Mouse (Mus musculus) limb, embryonic 13.5 days (tissue): Measurements from ENCODE around the gene Cdkn2aipnl. TPM values are rescaled to one million over a fixed set of nuclear protein-coding genes. Genes with fewer than 3 reads are reported as not detected.

Experiments
- ATAC-seq: fragments of 200-750 bp; cut with Nextera tagmentation; 2 replicates; pipeline ENCODE4 v1.8.0; 2017; ENCODE audit warnings: low read depth, moderate number of reproducible peaks, moderate TSS enrichment; ENCODE audit not compliant: low FRiP score
- H3K27ac ChIP-seq: fragments of 300-500 bp; sonication (generic); 2 replicates; pipeline ENCODE4 v1.5.1; 2015; ENCODE audit warnings: inconsistent platforms, mild to moderate bottlenecking, moderate library complexity
- H3K27me3 ChIP-seq: fragments of 300-500 bp; sonication (generic); 2 replicates; pipeline ENCODE4 v1.6.1; 2015; ENCODE audit warnings: mild to moderate bottlenecking, inconsistent platforms
- H3K36me3 ChIP-seq: fragments of 300-500 bp; sonication (generic); 2 replicates; pipeline ENCODE4 v1.6.1; 2015; ENCODE audit warnings: inconsistent platforms, mild to moderate bottlenecking, moderate library complexity
- H3K4me1 ChIP-seq: fragments of 300-500 bp; sonication (generic); 2 replicates; pipeline ENCODE4 v1.6.1; 2015; ENCODE audit warnings: inconsistent platforms
- H3K4me2 ChIP-seq: fragments of 300-500 bp; sonication (generic); replicated peaks from 2 replicates; pipeline ENCODE4 v1.6.1; 2015; ENCODE audit warnings: inconsistent platforms, mild to moderate bottlenecking, moderate library complexity
- H3K4me3 ChIP-seq: fragments of 300-500 bp; sonication (generic); 2 replicates; pipeline ENCODE4 v1.5.1; 2015; ENCODE audit warnings: moderate library complexity, mild to moderate bottlenecking, inconsistent platforms
- H3K9ac ChIP-seq: fragments of 300-500 bp; sonication (generic); 2 replicates; pipeline ENCODE4 v1.6.1; 2015; ENCODE audit warnings: mild to moderate bottlenecking, inconsistent platforms
- H3K9me3 ChIP-seq: fragments of 300-500 bp; sonication (generic); 2 replicates; pipeline ENCODE4 v1.6.1; 2016; ENCODE audit warnings: inconsistent platforms
- WGBS: fragments of 180-500 bp; shearing (Covaris S2); methylation state at CpG from one replicate; pipeline ENCODE4 v1.1.7; 2015; 5-methylcytosine and 5-hydroxymethylcytosine counted together
- polyA plus RNA-seq: library from polyadenylated mRNA; unstranded; fragments of >200 nt; fragmentation: Nextera tagmentation; extraction: Ambion mirVana; gene quantifications from 2 replicates; pipeline ENCODE4 v1.2.1, GENCODE M21; 2015

Cdkn2aipnl gene
- polyA plus RNA-seq, 1 experiment from 2014 or later, result 109 TPM

DNA sequence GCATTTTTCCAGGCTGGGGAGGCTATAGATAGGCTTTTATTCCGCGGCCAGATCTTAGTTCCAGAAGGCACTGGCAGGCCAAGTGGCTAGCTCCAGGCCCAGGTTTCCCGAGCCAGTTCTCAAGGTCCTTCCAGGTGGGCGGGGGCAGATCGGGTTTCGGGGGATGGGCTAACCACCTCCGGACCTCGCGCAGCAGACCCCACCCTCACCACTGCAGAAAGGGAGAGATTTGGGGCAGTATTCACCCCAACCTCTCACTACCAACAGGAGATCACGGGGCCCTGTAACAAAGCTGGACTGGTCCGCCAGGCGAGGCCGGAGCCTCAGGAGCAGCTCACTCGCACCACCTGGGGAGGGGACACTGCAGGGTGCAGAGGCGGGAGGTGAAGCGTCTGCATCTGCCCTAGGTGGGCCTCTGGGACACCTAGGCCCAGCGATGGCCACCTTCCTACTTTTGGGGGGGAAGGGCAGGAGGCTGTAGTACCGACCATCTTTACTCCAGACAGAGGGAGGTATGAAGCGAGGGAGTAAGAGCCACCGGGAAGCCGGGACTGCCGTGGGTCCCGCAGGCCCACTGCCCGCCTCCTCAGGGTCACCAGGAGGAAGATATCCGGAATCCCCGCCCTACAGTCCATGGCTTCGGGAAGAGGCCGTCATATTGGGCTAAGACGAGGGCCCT, 32.3 kb downstream of the Cdkn2aipnl start:
- WGBS, result under 1% methylated on average over 29 of the region's 29 CpGs
- peak overlapping the region; percentile 99 for H3K4me3 ChIP-seq
- no peaks in the 10 kb centered on the region for H3K9me3 ChIP-seq
- H3K27me3 ChIP-seq, result no peaks in the 10 kb centered on the region
- peak overlapping the region; percentile 85 for H3K4me2 ChIP-seq
- peak overlapping the region; percentile 96 for H3K27ac ChIP-seq
- peaks cover 40% of the 10 kb centered on the region for H3K4me1 ChIP-seq
- ATAC-seq, result peak; percentile 38
- H3K36me3 ChIP-seq, result peaks cover 30% of the 10 kb centered on the region
- peak overlapping the region; percentile 98 for H3K9ac ChIP-seq

DNA sequence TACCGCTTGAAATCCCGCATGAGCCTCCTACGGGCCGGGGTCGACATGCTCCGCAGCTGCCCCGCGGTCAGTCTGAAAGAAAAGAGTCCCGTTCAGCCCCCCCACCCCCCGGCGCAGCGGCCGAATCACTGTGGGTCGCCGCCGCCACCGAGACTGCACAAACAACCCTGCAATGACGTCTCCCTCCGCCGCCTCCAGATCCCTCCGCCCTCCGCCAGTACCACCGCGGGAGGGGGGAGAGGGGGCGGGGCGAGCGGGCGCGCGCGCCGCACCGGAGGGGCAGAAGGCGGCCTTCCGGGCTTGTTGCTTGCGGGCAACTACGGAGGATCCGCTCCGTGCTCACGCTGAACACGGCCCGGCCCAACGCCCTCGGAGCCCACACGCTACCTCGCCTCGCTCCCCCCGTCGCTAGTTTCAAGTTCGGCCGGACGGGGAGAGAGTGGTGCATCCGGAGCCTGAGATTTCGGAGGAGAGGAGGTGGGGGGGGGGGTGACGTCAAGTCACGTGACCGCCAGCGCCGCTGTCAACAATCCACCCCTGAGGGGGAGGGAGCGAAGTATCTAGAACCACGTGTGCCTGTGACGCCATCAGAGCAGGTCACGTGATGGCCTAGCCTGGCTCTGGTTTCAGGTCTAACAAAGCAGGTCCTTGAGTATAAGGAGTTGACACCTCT, 33.0 kb downstream of the Cdkn2aipnl start, which contains the start of gene Ube2b:
Gene Ube2b, minus strand, starts transcription at position 473 of the 673 bp plus-strand sequence.
- ATAC-seq, result peak; percentile 81
- Histone ChIP-seq H3K36me3 (peaks cover 23% of the 10 kb centered on the region), H3K9me3 (no peaks in the 10 kb centered on the region), H3K27ac (peak within 1 kb of the TSS; percentile 96), H3K4me2 (peak within 1 kb of the TSS; percentile 85), H3K27me3 (no peaks in the 10 kb centered on the region), H3K9ac (peak within 1 kb of the TSS; percentile 98), H3K4me3 (peak within 1 kb of the TSS; percentile 99), H3K4me1 (peaks cover 45% of the 10 kb centered on the region)
- WGBS, result 1% methylated on average over 59 of the region's 63 CpGs

DNA sequence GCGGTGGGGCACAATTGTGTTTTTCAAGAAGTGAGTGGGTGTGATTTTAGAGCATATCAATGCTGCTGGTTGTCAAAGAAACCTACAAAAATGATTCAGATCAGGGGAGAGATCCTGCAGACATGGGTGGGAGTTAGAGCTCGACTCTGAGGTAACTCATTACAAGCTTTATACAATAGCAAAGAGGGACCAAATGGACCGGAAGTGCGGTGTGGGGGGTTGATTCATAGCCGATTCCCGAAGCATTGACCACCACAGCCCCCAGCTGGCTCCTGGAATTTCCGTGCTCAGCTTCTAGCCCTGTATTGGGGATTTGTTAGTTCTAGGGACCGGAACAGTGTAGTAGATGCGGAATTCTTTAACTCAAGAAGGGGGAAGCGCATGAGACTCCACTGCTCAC, 33.9 kb downstream of the Cdkn2aipnl start:
- H3K27ac ChIP-seq, result peak overlapping the region; percentile 75

DNA sequence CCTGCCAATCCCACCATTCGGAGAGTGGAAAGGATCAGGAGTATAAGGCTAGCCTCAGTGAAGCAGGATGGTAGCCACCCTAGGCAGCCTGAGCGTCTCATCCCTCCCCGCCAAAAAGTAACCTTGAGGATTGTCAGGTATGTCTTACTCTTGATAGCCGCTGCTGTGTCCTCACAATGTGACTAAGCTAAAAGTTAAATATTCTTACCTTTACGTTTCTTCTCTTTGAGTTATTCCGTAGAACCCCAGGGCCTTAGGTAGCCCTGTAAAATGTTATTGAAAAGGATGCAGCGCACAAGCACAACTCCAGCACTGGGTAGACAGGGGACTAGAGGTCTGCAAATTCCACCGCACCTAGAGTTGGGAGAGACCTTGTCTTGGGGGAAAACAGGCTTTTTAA, 34.4 kb downstream of the Cdkn2aipnl start:
- Histone ChIP-seq H3K27me3 (no peaks in the 10 kb centered on the region), H3K27ac (no peak overlapping the region), H3K9me3 (no peaks in the 10 kb centered on the region), H3K4me2 (no peak overlapping the region), H3K4me1 (peaks cover 53% of the 10 kb centered on the region), H3K36me3 (peaks cover 9% of the 10 kb centered on the region), H3K9ac (no peak overlapping the region), H3K4me3 (no peak overlapping the region)
- 94% methylated on average over 8 of the region's 8 CpGs for WGBS
- no peak for ATAC-seq

More for the DNA sequence above, 33.9 kb downstream of the Cdkn2aipnl start:
- peaks cover 53% of the 10 kb centered on the region for H3K4me1 ChIP-seq
- no peak for ATAC-seq
- peak overlapping the region; percentile 99 for H3K4me3 ChIP-seq
- WGBS, result 76% methylated on average over 10 of the region's 10 CpGs
- H3K27me3 ChIP-seq, result no peaks in the 10 kb centered on the region
- no peaks in the 10 kb centered on the region for H3K9me3 ChIP-seq
- H3K9ac ChIP-seq, result no peak overlapping the region
- H3K4me2 ChIP-seq, result peak overlapping the region; percentile 85
- H3K36me3 ChIP-seq, result peaks cover 14% of the 10 kb centered on the region

DNA sequence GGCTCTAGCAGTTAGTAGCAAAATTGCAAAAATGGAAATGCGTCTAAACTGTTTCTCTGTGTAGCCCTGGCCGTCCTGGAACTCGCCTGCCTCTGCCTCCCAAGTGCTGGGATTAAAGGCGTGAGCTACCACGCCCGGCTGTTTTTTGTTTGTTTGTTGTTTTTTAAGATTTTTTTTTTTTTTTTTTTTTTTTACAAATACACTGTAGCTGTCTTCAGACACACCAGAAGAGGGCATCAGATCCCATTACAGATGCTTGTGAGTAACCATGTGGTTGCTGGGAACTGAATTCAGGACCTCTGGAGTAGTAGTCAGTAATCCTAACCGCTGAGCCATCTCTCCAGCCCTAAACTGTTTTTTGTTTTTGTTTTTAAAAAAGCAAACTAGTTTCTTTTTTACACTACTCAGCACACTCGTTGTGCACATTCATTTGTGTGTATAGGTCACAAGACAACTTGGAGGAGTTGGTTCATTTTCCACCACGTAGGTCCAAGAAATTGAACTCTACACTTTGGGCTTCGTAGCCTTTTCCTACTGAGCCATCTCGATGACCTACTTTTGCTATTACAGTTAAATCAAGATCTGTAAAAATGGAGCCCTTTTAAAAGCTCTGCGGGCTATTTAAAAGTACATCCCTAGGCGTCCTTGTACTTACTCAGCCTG, 35.5 kb downstream of the Cdkn2aipnl start:
- WGBS, result 75% methylated on average over 13 of the region's 13 CpGs
- H3K9me3 ChIP-seq, result no peaks in the 10 kb centered on the region
- peak overlapping the region; percentile 68; the same call in 1 of the 2 replicates for H3K9ac ChIP-seq
- no peak for ATAC-seq
- peak overlapping the region; percentile 91 for H3K27ac ChIP-seq
- H3K4me3 ChIP-seq, result peak overlapping the region; percentile 79
- H3K4me2 ChIP-seq, result peak overlapping the region; percentile 65
- H3K4me1 ChIP-seq, result peaks cover 44% of the 10 kb centered on the region
- no peaks in the 10 kb centered on the region for H3K36me3 ChIP-seq
- no peaks in the 10 kb centered on the region for H3K27me3 ChIP-seq

DNA sequence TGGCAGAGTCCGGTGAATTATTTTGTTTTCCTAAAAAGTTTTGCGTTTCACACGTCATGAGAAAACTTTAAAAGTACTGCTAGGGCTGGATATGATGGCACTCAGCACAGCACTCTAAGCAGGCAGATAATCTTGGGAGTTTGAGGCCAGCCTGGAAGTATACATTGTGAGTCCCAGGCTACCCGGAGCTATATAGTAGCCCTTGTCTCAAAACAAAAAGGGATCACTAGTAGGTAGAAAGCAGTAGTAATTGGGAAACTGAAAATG, 36.0 kb downstream of the Cdkn2aipnl start:
- ATAC-seq, result no peak
- WGBS, result 13% methylated on average over 4 of the region's 4 CpGs
- H3K4me3 ChIP-seq, result peak overlapping the region; percentile 79
- peak overlapping the region; percentile 65 for H3K4me2 ChIP-seq
- peak overlapping the region; percentile 91 for H3K27ac ChIP-seq
- no peaks in the 10 kb centered on the region for H3K9me3 ChIP-seq
- H3K4me1 ChIP-seq, result peaks cover 39% of the 10 kb centered on the region
- H3K27me3 ChIP-seq, result no peaks in the 10 kb centered on the region
- no peaks in the 10 kb centered on the region for H3K36me3 ChIP-seq
- H3K9ac ChIP-seq, result peak overlapping the region; percentile 68

DNA sequence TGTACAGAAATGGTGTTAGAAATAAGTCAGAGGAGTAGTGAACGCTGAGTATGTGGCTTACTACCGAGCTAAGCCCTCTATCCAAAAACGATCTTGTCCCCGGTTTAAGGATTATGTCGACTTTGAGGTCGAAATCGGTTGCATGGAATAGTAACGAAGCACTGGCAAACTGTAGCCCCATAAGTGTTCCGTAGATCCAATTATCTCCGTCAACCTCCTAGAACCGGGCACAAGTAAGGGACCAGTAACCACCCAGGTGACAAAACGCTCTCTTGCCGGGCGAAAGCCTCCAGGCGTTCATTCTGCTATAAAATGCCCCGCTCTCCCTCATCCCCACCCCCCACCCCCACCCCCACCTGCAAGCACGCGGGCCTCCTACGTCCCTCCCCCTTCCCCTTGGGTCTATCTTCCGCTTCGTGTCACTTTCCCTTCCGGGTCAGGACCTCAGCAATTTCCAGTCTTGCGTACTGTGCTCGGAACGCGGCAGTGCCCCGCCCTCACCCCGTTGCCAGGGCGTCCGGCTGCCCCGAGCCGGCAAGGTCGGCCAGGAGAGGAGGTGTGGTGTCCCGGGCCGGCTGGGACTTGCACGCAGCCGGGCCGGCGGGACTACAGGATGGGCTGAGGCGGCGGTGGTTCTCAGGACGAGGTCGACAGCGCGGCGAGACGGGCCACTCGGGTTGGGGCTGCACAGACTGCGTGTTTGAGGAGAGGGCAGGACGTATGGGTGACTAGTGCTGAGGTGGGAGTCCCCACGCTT, 36.5 kb downstream of the Cdkn2aipnl start, which contains the start of gene Cdkl3:
Gene Cdkl3, plus strand, starts transcription at position 450 of the 757 bp plus-strand sequence.
- WGBS, result under 1% methylated on average over 51 of the region's 51 CpGs
- Histone ChIP-seq H3K4me3 (peak within 1 kb of the TSS; percentile 79), H3K4me1 (peaks cover 34% of the 10 kb centered on the region), H3K27ac (peak within 1 kb of the TSS; percentile 91), H3K27me3 (no peaks in the 10 kb centered on the region), H3K9me3 (no peaks in the 10 kb centered on the region), H3K36me3 (no peaks in the 10 kb centered on the region), H3K9ac (peak within 1 kb of the TSS; percentile 87), H3K4me2 (peak within 1 kb of the TSS; percentile 65)
- peak; percentile 90 for ATAC-seq

DNA sequence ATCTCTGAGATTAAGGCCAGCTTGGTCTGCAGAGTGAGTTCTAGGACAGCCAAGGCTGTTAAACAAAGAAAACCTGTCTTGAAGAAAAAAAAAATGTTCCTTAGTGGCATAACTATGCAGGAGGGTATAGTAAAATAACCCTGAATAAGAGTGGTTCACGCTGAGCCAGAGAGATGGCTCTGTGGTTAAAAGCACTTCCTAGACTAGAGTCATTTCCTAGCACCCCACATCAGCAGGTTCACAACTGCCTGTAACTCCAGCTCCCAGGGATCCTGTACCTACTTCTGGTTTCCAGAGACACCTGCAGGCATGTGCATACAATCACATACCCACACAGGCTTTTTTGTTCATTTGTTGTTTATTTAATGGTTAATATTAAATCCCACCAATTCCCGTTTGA, 38.1 kb downstream of the Cdkn2aipnl start:
- no peaks in the 10 kb centered on the region for H3K36me3 ChIP-seq
- ATAC-seq, result no peak
- no peak overlapping the region for H3K27ac ChIP-seq
- H3K4me1 ChIP-seq, result peaks cover 29% of the 10 kb centered on the region
- H3K9me3 ChIP-seq, result no peaks in the 10 kb centered on the region
- no peak overlapping the region; the same call in 1 of the 2 replicates for H3K9ac ChIP-seq
- 45% methylated on average over 2 of the region's 2 CpGs for WGBS
- peak overlapping the region; percentile 38 for H3K4me2 ChIP-seq
- no peaks in the 10 kb centered on the region for H3K27me3 ChIP-seq
- no peak overlapping the region for H3K4me3 ChIP-seq

DNA sequence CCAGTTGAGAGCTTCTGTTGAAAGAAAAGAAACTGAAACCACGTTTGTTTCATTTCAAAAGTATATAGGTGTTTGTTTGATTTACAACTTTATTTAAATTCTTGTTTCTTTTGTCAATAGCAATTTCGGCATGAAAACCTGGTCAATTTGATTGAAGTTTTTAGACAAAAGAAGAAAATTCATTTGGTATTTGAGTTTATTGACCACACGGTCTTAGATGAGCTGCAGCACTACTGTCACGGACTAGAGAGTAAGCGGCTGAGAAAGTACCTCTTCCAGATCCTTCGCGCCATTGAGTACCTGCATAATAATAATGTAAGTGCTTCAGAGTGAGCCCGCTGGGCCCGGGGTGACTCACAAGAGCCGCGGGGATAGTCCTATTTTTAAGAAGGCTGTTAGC, 43.5 kb downstream of the Cdkn2aipnl start:
- H3K9me3 ChIP-seq, result no peaks in the 10 kb centered on the region
- WGBS, result 87% methylated on average over 11 of the region's 11 CpGs

DNA sequence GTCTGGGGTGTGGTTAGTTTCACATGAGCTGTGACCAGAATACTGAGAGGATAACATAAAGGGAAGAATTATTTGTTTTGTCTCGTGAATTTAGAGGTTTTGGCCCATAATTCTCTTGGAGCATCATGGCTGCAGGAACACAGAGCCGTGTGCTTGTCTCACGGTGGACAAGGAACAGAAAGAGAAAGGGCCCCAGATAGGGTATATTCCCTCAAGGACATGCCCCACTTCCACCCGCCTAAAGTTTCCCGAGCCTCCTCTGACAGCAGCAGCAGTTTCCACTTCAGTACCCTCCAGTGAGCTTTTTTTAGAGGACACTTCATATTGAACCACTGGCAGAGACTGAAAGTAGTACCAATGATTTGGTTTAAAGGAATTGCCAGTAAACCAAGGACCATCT, 44.1 kb downstream of the Cdkn2aipnl start:
- Histone ChIP-seq H3K9ac (no peak overlapping the region), H3K36me3 (peaks cover 5% of the 10 kb centered on the region; the same call in 1 of the 2 replicates), H3K27ac (no peak overlapping the region), H3K27me3 (no peaks in the 10 kb centered on the region), H3K4me1 (no peaks in the 10 kb centered on the region; the same call in 1 of the 2 replicates), H3K4me3 (no peak overlapping the region), H3K9me3 (no peaks in the 10 kb centered on the region), H3K4me2 (no peak overlapping the region)
- 79% methylated on average over 5 of the region's 5 CpGs for whole genome bisulfite sequencing
- ATAC-seq, result no peak

More for the DNA sequence above, 43.5 kb downstream of the Cdkn2aipnl start:
- Histone ChIP-seq H3K4me2 (no peak overlapping the region), H3K27me3 (no peaks in the 10 kb centered on the region), H3K27ac (no peak overlapping the region), H3K36me3 (peaks cover 5% of the 10 kb centered on the region; the same call in 1 of the 2 replicates), H3K9ac (no peak overlapping the region), H3K4me1 (peaks cover 4% of the 10 kb centered on the region), H3K4me3 (no peak overlapping the region)
- no peak for ATAC-seq

DNA sequence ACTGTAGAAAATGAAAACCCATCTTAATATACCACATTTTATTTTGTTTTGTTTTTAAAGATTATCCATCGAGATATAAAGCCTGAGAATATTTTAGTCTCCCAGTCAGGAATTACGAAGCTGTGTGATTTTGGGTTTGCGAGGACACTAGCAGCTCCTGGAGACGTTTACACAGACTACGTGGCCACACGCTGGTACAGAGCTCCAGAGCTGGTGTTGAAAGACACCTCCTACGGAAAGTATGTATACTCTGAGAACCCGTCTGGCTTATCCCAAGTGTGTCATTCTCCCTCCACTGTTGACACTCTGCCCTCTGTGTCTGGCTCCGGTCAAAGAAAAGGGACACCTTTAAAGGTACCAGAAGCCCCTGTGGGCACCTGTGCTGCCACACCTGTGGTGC, 50.8 kb downstream of the Cdkn2aipnl start:
- no peak overlapping the region for H3K4me3 ChIP-seq
- H3K9ac ChIP-seq, result no peak overlapping the region
- H3K27ac ChIP-seq, result no peak overlapping the region
- H3K27me3 ChIP-seq, result no peaks in the 10 kb centered on the region
- H3K4me2 ChIP-seq, result no peak overlapping the region
- H3K36me3 ChIP-seq, result no peaks in the 10 kb centered on the region
- no peak for ATAC-seq
- no peaks in the 10 kb centered on the region for H3K4me1 ChIP-seq
- WGBS, result 83% methylated on average over 9 of the region's 9 CpGs
- no peaks in the 10 kb centered on the region for H3K9me3 ChIP-seq
